Mouse (Mus musculus): ENCODE measurements at regions not wholly inside any gene's neighbourhood (a gene's known extent, or its start where the extent isn't known, plus 50 kb on each side); places are given as distances from the start of the nearest gene placed in this dataset.
"Not testable (repeated sequence)": the region's sequence is repeated elsewhere in the genome, so short reads cannot be mapped to it uniquely, and the experiment has no call there.

DNA sequence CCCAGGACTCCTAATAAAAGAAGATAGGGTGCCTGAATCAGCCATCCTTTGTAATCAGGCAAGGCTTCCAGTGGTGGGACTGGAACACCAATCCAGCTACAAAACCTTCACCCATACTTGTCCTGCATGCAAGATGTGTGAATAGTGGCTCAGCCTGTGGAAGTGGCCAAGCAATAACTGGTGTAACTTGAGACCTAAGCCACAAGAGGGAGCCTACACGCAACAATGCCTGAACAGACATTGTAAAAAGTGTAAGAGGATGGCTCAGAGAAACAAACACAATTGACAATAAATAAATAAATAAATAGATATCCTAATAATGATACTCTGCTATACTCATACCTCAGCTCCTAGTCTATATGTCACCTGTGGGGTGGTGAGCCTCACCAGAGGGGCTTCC, 781.5 kb upstream of the Cdh20 start:
- DNase-seq (ENCODE audit: low spot score): peak; percentile 51

DNA sequence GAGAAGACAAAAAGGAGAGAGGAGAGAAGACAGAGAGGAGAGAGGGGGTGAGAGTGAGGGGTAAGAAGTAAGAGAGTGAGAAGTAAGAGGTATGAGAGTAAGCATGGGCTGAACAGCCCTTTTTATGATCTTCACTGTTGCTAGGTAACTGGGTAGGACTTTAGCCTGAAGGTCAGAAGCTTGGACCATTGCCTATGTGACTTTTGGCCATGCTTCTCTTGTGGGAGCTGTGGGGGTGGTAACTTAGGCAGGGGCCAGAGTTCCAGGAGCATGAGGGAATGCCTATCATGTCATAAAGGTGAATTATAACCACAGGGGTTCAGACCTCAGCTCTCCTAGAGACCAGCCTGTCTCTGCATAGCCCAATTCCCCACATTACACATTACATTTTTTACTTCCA, 765.4 kb upstream of the Cdh20 start:
- not testable (repeated sequence) for DNase-seq (ENCODE audit: low spot score)

DNA sequence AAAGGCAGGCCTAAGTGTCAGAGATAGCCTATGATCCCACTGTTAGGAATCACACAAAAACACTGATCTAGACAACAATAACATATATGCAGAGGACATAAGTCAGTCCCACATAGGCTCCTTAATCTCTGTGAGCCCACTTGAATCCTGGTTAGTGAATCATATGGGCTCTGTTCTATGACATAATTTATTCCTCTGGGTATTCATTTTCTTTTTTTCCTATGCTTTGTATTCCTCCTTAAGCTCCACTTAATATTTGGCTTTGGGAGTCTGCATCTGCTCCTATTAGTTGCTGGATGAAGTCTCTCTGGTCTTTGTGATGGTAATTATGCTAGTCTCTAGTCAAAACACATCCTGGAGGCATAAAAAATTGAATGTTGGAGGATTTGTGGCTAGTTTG, 738.7 kb upstream of the Cdh20 start:
- no peak for DNase-seq (ENCODE audit: low spot score)

DNA sequence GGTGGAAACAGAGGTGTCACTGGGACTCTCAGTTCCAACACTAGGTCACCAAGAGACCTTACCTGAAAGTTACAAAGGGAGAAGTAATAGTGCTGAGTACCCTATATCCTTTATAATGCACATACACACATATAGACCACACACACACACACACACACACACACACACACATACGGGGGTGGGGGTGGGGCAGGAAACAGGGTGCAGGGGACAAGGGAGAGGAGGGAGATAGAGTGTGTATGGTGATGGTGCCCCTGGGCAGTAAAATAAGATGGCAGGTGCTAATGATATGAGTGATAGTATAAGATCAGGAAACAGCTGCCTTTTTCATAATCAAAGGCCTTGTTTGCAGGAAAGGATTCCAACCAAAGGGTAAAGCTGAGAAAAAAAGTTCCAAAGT, 719.9 kb upstream of the Cdh20 start:
- DNase-seq (ENCODE audit: low spot score): no peak

DNA sequence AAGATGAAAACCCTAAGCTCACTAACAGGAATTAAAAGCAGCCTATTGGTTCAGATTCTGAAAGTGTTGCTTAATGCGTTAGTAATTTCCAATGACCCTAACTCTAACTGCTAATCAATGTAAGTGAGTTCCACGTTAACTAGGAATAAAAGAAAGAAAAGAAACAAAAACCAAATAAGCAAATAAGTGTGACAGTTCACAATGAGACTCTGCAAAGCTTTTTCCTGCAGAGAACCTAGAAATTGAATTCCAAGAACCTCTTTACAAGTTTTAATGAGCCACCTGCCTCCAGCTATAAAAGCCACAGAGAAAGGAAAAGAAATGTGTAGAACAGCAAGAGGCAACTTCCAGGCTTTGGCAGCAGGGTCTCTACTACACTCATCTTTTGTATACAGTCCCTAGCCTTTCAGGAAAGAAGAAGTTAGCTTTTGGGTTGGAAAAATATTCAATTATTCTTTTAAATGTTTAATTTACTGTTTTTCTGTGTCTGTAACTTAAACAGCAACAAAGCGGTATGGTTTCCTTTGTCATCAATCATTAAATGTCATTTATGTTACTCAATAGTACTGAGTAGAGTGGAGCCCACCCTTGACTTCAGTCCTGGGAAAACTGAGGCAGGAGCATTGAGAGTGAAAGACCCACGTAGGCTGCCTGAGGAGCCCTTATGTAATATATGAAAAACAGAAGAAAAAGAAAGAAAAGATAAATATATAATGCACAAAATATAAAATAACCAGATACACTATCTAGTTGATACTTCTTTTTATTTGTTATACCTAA, 719.0 kb upstream of the Cdh20 start:
- DNase-seq (ENCODE audit: low spot score): peak; percentile 15
